Mouse (Mus musculus): Measurements from ENCODE around the gene Smtn.

Smtn gene

GRCm38 (mm10) chr11:3508226-3508625 lies 32.2 kb downstream of the Smtn start:
- DNase-seq = no peak

GRCm38 (mm10) chr11:3503755-3504693 lies 36.4 kb downstream of the Smtn start:
- DNase-seq = no peak

- DNase-seq = no peak
These were observed 37.8 kb downstream of the Smtn start for GRCm38 (mm10) chr11:3502459-3503072.

GRCm38 (mm10) chr11:3502057-3502456 lies 38.4 kb downstream of the Smtn start:
- DNase-seq = no peak

GRCm38 (mm10) chr11:3497296-3497695 lies 43.1 kb downstream of the Smtn start:
- no peak for DNase-seq

GRCm38 (mm10) chr11:3496756-3497155 lies 43.7 kb downstream of the Smtn start:
- no peak for DNase-seq

GRCm38 (mm10) chr11:3495496-3495895 lies 44.9 kb downstream of the Smtn start:
- no peak for DNase-seq

GRCm38 (mm10) chr11:3494857-3495256 lies 45.6 kb downstream of the Smtn start:
- no peak for DNase-seq

GRCm38 (mm10) chr11:3492748-3493147 lies 47.7 kb downstream of the Smtn start:
- DNase-seq = no peak

GRCm38 (mm10) chr11:3489036-3489435 lies 51.4 kb downstream of the Smtn start:
- DNase-seq = no peak

GRCm38 (mm10) chr11:3487952-3488570 lies 52.4 kb downstream of the Smtn start, which contains the start of gene Pla2g3:
Gene Pla2g3, plus strand, starts transcription at chr11:3488284.
- peak; percentile 55 for DNase-seq

- no peak for DNase-seq
These were observed 54.1 kb downstream of the Smtn start for GRCm38 (mm10) chr11:3486349-3486748.

- DNase-seq = no peak
These were observed 56.3 kb downstream of the Smtn start for GRCm38 (mm10) chr11:3483980-3484642.

GRCm38 (mm10) chr11:3475489-3475888 lies 64.9 kb downstream of the Smtn start:
- no peak for DNase-seq

- no peak for DNase-seq
These were observed 65.8 kb downstream of the Smtn start for GRCm38 (mm10) chr11:3474480-3475115.

- DNase-seq = peak; percentile 86
These were observed 67.9 kb downstream of the Smtn start for GRCm38 (mm10) chr11:3472484-3472883.

- DNase-seq = no peak
These were observed 69.0 kb downstream of the Smtn start for GRCm38 (mm10) chr11:3471448-3471850.
